Mouse (Mus musculus) myocyte (in vitro differentiated cells): ENCODE measurements around the gene Slco3a1. TPM values are rescaled to one million over a fixed set of nuclear protein-coding genes. Genes with fewer than 3 reads are reported as not detected.

Experiments
- H3K27me3 ChIP-seq: one replicate; pipeline ENCODE4 v1.6.1; 2011; ENCODE audit not compliant: control insufficient read depth, insufficient read depth, insufficient read length
- H3K36me3 ChIP-seq: one replicate; pipeline ENCODE4 v1.6.1; 2011; ENCODE audit not compliant: control insufficient read depth, insufficient read depth
- H3K4me2 ChIP-seq: one replicate; pipeline ENCODE4 v1.6.1; 2011; ENCODE audit warnings: low read depth, control low read depth
- H3K4me3 ChIP-seq: one replicate; pipeline ENCODE4 v1.5.1; 2011; ENCODE audit warnings: mild to moderate bottlenecking, control low read depth, moderate library complexity
- H3K79me2 ChIP-seq: one replicate; pipeline ENCODE4 v1.6.1; 2011; ENCODE audit not compliant: control insufficient read depth, insufficient read depth
- H3ac ChIP-seq: one replicate; pipeline ENCODE4 v1.6.1; 2011; ENCODE audit not compliant: control insufficient read depth, insufficient read length
- CEBPB ChIP-seq: IDR thresholded peaks from 2 replicates; pipeline ENCODE4 v1.6.1; 2011; ENCODE audit warnings: mild to moderate bottlenecking, moderate library complexity; ENCODE audit not compliant: poor library complexity, insufficient read depth, severe bottlenecking
- E2F4 ChIP-seq: IDR thresholded peaks from one replicate; pipeline ENCODE4 v1.6.1; 2011; ENCODE audit warnings: mild to moderate bottlenecking, control low read depth, moderate library complexity; ENCODE audit not compliant: insufficient read depth
- MAX ChIP-seq: IDR thresholded peaks from one replicate; pipeline ENCODE4 v1.6.1; 2011; ENCODE audit warnings: low read depth, mild to moderate bottlenecking, control low read depth
- MYOD1 ChIP-seq, 3 experiments: IDR thresholded peaks; one replicate each; pipeline ENCODE4 v1.6.1; 2011; ENCODE audit warnings: control low read depth in 2 of 3, low read depth in 2 of 3, mild to moderate bottlenecking in 2 of 3, moderate library complexity in 1 of 3; ENCODE audit not compliant: insufficient read length in 2 of 3, control insufficient read depth in 1 of 3
- MYOG ChIP-seq, 3 experiments: IDR thresholded peaks; one replicate each; pipeline ENCODE4 v1.6.1; 2011; ENCODE audit warnings: control low read depth in 2 of 3, low read depth in 2 of 3, mild to moderate bottlenecking in 2 of 3; ENCODE audit not compliant: insufficient read length in 2 of 3, control insufficient read depth in 1 of 3, insufficient read depth in 1 of 3
- POLR2A ChIP-seq: IDR thresholded peaks from one replicate; pipeline ENCODE4 v1.6.1; 2011; ENCODE audit warnings: low read depth, mild to moderate bottlenecking, control low read depth, moderate library complexity; ENCODE audit not compliant: insufficient read length
- POLR2AphosphoS2 ChIP-seq: IDR thresholded peaks from one replicate; pipeline ENCODE4 v1.6.1; 2011; ENCODE audit warnings: low read depth, control low read depth; ENCODE audit not compliant: insufficient read length
- REST ChIP-seq: IDR thresholded peaks from one replicate; pipeline ENCODE4 v1.6.1; 2011; ENCODE audit warnings: mild to moderate bottlenecking, control low read depth, moderate library complexity; ENCODE audit not compliant: insufficient read depth, insufficient read length
- SRF ChIP-seq: IDR thresholded peaks from one replicate; pipeline ENCODE4 v1.6.1; 2011; ENCODE audit warnings: low read depth; ENCODE audit not compliant: control insufficient read depth, insufficient read length
- TCF12 ChIP-seq: IDR thresholded peaks from one replicate; pipeline ENCODE4 v1.6.1; 2011; ENCODE audit warnings: mild to moderate bottlenecking, control low read depth; ENCODE audit not compliant: poor library complexity, insufficient read depth, severe bottlenecking
- TCF3 ChIP-seq: IDR thresholded peaks from one replicate; pipeline ENCODE4 v1.6.1; 2011; ENCODE audit warnings: low read depth, control low read depth; ENCODE audit not compliant: insufficient read length
- USF1 ChIP-seq: IDR thresholded peaks from one replicate; pipeline ENCODE4 v1.6.1; 2011; ENCODE audit warnings: low read depth, mild to moderate bottlenecking, control low read depth, moderate library complexity
- polyA plus RNA-seq: library from polyadenylated mRNA; unstranded; fragments of >200 nt; fragmentation: generic; extraction: Trizol; gene quantifications from one replicate; pipeline ENCODE4 v1.2.1, GENCODE M21; 2012; ENCODE audit warnings: missing spikeins

Slco3a1 gene
- polyA plus RNA-seq, 1 experiment, result 50.7 TPM

- Histone ChIP-seq H3K36me3 (peaks cover 4% of the 10 kb centered on the region), H3K4me2 (no peak overlapping the region), H3K27me3 (no peaks in the 10 kb centered on the region), H3ac (no peak overlapping the region), H3K79me2 (peaks cover 12% of the 10 kb centered on the region), H3K4me3 (no peak overlapping the region)
- no peak for TF ChIP-seq TCF12
- TF ChIP-seq POLR2A, result no peak
These were observed 59.1 kb downstream of the Slco3a1 start for GRCm38 (mm10) chr7:74495451-74495850.

- Histone ChIP-seq H3K79me2 (peaks cover 12% of the 10 kb centered on the region), H3K27me3 (no peaks in the 10 kb centered on the region), H3K4me3 (no peak overlapping the region), H3ac (no peak overlapping the region), H3K36me3 (peaks cover 4% of the 10 kb centered on the region), H3K4me2 (no peak overlapping the region)
- TF ChIP-seq E2F4 (no peak), CEBPB (no peak)
These were observed 60.8 kb downstream of the Slco3a1 start for GRCm38 (mm10) chr7:74493775-74494174.

- Histone ChIP-seq H3K79me2 (peaks cover 7% of the 10 kb centered on the region), H3K4me2 (no peak overlapping the region), H3K36me3 (peaks cover 4% of the 10 kb centered on the region), H3K27me3 (no peaks in the 10 kb centered on the region), H3K4me3 (no peak overlapping the region), H3ac (no peak overlapping the region)
- no peak for TF ChIP-seq MAX
- TF ChIP-seq SRF, result no peak
- no peak for TF ChIP-seq POLR2AphosphoS2
- no peak for TF ChIP-seq REST
- no peak for TF ChIP-seq TCF12
- no peak for TF ChIP-seq MYOD1 (IDR thresholded peaks at IDR 0.05; ENCODE audit: control insufficient read depth in 1 of 3, insufficient read length in 2 of 3, low read depth in 2 of 3)
- no peak for TF ChIP-seq USF1
- TF ChIP-seq CEBPB, result no peak
- TF ChIP-seq E2F4, result no peak
- TF ChIP-seq TCF3, result no peak
- TF ChIP-seq MYOG (IDR thresholded peaks at IDR 0.05; ENCODE audit: control insufficient read depth in 1 of 3, insufficient read depth in 1 of 3, insufficient read length in 2 of 3, low read depth in 2 of 3), result no peak
- TF ChIP-seq POLR2A, result no peak
These were observed 62.8 kb downstream of the Slco3a1 start for GRCm38 (mm10) chr7:74491683-74492355.

- H3K4me3 ChIP-seq, result no peak overlapping the region
- no peaks in the 10 kb centered on the region for H3K27me3 ChIP-seq
- no peak for TF ChIP-seq MYOG (IDR thresholded peaks at IDR 0.05; ENCODE audit: control insufficient read depth in 1 of 3, insufficient read depth in 1 of 3, insufficient read length in 2 of 3, low read depth in 2 of 3)
- no peak for TF ChIP-seq SRF
- no peak for TF ChIP-seq USF1
- no peak for TF ChIP-seq REST
- TF ChIP-seq MAX, result no peak
- no peak for TF ChIP-seq TCF3
- no peak for TF ChIP-seq MYOD1 (IDR thresholded peaks at IDR 0.05; ENCODE audit: control insufficient read depth in 1 of 3, insufficient read length in 2 of 3, low read depth in 2 of 3)
- no peak for TF ChIP-seq CEBPB
- TF ChIP-seq POLR2A, result no peak
- TF ChIP-seq TCF12, result no peak
- no peak for TF ChIP-seq POLR2AphosphoS2
- TF ChIP-seq E2F4, result no peak
- H3ac ChIP-seq, result no peak overlapping the region
- H3K79me2 ChIP-seq, result peaks cover 7% of the 10 kb centered on the region
- peaks cover 4% of the 10 kb centered on the region for H3K36me3 ChIP-seq
- peak overlapping the region; percentile 18 for H3K4me2 ChIP-seq
These were observed 66.4 kb downstream of the Slco3a1 start for GRCm38 (mm10) chr7:74488141-74488540.

- no peak overlapping the region for H3K4me2 ChIP-seq
- TF ChIP-seq REST (no peak), USF1 (no peak), MYOG (IDR thresholded peaks at IDR 0.05; ENCODE audit: control insufficient read depth in 1 of 3, insufficient read depth in 1 of 3, insufficient read length in 2 of 3, low read depth in 2 of 3) (no peak), MYOD1 (IDR thresholded peaks at IDR 0.05; ENCODE audit: control insufficient read depth in 1 of 3, insufficient read length in 2 of 3, low read depth in 2 of 3) (no peak), MAX (no peak), POLR2A (no peak), TCF12 (no peak), SRF (no peak), TCF3 (no peak), CEBPB (no peak), E2F4 (no peak)
- no peak overlapping the region for H3K4me3 ChIP-seq
These were observed 66.9 kb downstream of the Slco3a1 start for GRCm38 (mm10) chr7:74487727-74488126.

More at GRCm38 (mm10) chr7:74487727-74488126, 66.9 kb downstream of the Slco3a1 start:
- H3K36me3 ChIP-seq, result peaks cover 4% of the 10 kb centered on the region
- peaks cover 7% of the 10 kb centered on the region for H3K79me2 ChIP-seq
- H3ac ChIP-seq, result no peak overlapping the region
- no peaks in the 10 kb centered on the region for H3K27me3 ChIP-seq
